Mouse (Mus musculus) neural tube, embryonic 10.5 days (tissue): ENCODE measurements around the gene B230118H07Rik.
A peak's percentile ranks its signal among the peaks of the same experiment; 100 is the strongest.
"Not testable (repeated sequence)": the region's sequence is repeated elsewhere in the genome, so short reads cannot be mapped to it uniquely, and the experiment has no call there.

ENCODE experiments used
- DNase-seq: peaks from one replicate; pipeline ENCODE4 v3.0.0-alpha.2; 2017; ENCODE audit warnings: low spot score; ENCODE audit errors: extremely low spot score

The B230118H07Rik gene

DNA sequence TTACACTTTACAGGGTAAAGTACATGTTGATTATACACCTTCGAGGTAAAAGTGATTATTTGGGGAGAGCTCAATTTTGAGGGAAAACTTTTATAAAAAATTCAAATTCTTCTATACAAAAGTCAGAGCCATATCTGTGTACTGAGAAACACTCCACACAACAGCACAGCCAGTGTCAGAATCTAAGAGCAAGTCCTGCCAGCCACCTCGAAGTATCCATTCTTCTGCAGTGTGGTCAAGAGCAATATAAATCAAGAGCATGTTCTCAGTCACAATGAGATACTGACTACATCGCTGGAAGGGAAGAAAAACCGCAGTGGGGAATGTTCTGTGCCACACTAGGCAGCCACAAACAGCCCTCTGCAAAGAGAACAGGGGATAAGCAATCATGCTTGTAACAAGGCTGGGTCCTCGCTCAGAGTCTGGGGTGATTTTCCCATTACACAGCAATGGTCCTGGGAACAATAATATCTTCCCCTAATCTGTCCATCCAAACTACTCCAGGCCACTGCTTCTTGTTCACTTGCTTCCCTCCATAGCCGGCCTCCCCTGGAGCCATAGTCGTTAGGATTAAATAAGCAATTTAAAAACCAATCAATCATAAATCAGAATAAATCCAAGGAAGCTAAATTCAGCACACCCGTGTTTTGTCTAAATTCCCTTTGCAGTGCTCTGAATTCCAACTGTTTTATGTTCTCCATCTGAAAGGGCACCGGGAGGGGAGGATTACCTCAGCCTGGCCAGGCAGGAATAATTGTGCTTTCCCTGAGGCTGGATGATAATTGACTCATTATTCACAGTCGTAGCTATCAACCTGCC, 57.1 kb downstream of the B230118H07Rik start:
- peak; percentile 29 for DNase-seq

DNA sequence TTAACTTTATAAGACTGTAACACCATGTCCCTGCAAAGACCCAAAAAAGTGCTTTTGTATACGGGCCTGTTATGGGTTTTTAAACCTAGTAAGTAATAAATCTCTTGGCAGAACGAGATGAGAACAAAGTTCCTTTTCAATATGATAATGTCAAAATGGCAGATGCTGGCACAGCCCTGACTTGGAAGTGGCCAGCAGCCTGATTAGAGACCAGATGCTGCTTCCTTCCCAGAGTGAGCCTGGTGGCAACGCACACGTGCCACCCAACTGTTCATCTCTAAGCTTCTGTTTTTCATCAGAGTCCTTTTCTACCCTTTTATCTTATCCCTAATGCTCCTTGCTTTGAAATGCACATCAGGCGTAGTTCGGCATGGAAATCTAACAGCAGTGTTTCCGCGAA, 58.0 kb downstream of the B230118H07Rik start:
- DNase-seq: no peak

DNA sequence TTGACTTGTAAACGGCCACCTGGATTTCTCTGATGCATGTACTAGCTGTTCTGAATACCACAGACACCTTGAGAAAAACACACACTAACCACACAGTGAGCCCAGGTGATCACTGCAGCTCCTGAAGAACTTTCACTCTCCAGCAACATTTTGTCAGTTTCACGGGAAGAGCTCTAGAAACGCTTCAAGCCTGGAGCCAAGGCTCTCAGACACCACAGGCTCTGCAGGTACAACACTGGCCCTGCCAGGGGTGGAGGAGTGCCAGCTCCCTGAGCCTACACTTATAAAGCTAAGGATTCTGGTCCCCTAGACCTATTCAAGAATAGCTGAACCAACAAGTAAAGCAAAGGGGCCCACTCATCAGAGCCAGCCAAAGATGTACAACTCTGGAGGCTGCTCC, 67.9 kb downstream of the B230118H07Rik start:
- DNase-seq: no peak

DNA sequence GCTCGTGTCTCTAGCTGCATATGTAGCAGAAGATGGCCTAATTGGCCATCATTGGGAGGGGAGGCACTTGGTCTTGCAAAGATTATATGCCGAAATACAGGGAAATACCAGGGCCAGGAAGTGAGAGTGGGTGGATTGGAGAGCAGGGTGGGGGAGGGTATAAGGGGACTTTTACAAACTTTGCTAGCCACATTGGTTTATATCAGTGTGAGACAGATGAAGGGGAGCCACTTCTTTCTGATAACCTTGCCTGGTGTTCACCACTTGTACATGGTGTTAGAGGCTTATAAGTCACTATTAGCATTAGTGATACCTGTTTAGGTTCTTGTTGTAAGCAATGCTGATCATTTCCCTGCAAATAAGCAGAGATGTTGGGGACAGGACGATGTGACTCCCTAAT, 68.4 kb downstream of the B230118H07Rik start:
- no peak for DNase-seq

DNA sequence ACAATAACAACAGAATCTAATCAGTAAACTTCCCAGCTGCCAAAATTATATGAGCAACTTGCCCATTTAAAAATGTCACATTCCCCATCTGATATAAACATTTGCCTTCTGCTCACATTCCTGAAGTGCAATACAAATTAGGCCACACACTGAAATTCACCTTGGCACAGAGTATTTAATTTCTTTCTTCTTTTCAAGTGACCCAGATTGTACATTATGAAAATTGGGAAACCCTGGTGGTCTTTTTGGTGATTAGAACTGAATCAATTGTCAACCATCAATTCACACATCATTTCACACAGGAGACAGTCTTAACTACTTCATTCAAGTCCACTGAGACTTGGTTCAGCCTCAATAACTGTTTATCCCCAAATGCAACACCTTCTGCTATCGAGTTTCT, 68.9 kb downstream of the B230118H07Rik start:
- DNase-seq: no peak

DNA sequence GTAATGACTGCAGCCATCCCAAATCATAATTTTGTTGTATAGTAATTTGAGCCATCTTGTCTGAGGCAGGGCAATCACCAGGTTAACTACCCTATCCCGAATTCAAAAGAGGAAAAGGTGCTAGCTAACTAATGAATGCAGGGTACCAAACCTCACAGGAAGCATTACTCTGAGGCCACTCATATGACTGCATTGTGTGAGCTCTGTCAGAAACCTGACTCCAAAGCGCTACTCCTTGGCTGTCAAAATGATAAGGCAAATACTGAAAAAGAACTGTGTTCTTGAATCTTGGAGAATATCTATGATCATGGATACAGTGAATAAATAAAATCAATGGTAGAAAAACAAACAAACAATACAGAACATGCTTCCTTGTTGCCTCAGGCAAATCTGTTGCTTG, 69.3 kb downstream of the B230118H07Rik start:
- no peak for DNase-seq

DNA sequence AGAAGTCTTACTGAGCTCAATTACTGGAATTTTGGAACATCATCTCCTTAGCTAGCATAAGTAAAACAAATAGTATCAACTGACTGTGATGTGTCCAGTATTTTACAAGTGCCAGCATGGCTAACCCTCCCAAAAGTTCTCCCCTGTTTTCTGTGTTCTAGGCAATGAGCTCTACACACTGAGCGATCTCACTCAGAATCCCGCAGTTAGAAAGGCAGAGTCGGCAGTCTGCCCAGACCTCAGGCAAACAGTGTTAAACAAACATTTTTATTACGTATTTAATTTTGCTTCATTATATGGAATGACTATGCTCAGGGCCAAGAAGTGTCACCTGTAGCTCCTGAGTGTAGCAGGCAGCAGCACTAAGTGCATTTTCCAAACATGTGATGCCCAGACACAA, 72.1 kb downstream of the B230118H07Rik start:
- DNase-seq: no peak

DNA sequence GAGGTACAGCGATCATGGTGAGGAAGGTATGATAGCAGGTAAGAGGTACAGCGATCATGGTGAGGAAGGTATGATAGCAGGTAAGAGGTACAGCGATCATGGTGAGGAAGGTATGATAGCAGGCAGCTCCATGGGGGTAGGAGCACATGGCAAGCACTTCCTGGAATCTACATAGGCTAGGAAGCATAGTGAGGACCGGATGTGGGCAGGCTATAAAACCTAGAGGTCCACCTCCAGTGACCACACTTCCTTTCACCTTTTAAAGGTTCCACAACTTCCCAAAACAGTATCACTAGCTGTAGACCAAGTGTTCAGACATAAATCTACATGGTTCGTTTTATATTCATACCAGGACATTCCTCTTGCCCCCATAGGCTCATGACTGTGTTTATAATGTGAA, 80.1 kb downstream of the B230118H07Rik start:
- DNase-seq: no peak

DNA sequence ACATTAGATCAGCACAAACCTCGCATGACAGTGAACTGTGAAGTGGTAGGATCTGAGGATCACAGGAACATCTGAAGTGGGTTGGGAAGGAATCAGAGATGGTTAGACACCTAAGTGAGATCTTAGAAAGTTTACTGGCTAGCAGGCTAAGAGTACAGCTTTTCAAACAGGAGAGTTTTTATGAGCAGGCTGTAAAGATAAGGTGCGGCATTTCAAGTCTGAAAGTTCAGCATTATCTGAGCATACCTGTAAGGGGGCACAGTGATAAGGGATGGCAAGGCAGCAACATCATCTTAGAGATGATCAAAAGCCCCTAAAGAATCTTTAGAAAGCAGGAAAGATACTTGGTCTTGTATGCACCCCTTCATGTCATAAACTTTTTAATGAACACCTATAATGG, 81.8 kb downstream of the B230118H07Rik start:
- DNase-seq: no peak

DNA sequence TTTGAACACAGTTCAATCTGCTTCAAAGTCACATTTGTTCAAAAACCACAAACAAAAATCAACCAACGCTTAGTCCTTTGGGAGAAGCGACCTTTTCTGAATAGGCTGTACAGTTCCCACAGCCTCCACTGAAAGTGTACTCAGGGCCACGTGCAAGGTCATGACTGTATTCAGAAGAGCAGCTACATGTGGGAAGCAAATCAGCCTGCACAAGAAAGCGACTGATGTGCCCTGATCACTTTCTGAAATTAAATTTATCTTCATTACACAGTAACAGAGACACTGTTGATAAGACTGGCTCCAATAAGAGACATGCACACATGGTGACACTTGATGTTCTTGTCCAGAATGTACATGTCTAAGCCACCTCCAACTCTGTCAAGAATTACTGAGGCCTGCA, 85.6 kb downstream of the B230118H07Rik start:
- no peak for DNase-seq

DNA sequence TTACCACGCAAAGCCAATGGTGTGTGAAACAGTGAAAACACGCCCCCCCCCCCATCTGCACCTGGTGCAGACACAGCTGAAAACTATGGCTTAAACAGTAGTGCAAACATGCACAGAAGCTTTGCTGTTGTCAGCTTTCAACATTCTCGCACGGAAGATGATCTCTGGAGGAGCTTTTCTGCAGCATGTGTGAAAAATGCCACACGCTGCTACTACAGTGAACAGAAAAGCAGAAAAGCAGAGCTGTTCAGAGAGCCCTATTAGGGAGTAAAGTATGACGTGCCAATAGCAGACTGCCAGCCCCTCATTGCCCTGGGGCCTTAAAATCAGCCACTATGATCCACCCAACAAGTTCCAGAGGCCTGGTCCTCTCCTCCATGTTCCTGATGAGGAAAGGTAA, 86.1 kb downstream of the B230118H07Rik start:
- no peak for DNase-seq

DNA sequence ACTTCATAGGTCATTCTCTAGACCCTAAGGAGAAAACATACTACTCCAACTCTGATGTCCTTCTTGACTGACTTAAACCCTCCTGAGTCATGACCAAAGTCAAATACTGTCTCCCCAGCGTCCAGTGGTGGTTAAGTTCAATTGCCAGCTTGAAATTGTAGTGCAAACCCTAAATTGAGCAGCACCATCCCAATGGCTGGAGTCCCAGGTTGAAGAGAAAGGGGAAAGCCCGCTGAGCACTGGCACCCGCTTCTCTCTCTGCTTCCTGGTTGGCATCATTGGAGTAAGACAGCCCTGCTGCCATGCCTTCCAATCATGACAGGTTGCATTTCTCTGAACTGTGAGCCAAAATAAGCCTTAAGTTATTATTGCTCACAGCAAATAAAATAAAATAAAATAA, 89.9 kb downstream of the B230118H07Rik start:
- DNase-seq: no peak

DNA sequence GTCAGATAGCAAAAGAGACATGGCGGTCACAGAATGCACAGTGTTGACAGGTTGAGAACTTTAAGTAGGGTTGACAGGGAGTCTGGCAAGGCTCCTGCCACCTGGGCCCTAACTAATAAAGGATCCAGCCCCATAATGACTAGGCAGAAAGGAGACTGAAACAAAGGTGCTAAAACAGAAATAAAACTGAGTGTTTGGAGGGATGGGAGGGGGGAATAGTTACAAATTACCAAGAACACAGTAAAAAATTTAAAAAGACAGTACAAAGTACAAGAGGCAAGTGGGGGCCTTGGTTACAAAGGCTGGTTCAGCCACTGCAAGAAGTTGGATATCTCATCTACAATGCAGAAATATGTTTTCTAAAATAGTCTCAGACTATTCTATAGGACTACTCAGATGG, 93.4 kb downstream of the B230118H07Rik start:
- no peak for DNase-seq

DNA sequence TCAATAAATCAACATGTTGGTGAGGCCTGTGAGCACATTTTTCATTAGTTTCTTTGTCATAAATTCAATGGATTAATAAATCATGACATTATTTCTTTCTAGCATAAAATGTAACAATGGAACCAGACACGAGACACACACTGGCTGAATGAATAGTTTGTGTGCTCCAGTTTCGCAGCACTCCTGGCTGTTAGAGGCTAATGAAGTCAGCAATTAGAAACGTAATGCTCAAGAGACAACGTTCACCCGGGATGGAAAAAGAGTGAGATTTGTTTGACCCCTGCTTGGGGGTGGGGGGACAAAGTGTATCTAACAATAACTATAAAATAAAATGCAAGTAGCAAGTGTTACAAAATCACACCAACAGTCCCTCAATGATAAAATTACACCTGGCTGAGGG, 95.5 kb downstream of the B230118H07Rik start:
- no peak for DNase-seq

DNA sequence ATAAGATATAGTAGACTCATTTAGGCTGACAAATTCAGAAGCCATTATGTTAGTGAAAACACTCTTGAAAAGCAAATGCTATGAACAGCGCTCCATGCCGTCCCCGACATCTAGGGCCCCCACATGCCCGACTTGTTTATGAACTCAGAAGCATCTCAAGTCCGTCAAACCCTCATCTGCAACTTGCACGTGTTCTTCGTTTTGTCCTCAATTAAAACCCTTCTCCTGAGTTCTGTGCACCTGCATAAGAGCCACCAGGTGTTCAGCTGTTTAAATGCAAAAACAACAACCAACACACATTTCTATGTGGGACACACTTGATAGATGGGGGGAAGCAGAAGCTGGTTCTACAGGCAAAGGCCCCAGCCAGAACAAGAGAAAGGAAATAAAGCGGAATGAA, 97.0 kb downstream of the B230118H07Rik start:
- no peak for DNase-seq

DNA sequence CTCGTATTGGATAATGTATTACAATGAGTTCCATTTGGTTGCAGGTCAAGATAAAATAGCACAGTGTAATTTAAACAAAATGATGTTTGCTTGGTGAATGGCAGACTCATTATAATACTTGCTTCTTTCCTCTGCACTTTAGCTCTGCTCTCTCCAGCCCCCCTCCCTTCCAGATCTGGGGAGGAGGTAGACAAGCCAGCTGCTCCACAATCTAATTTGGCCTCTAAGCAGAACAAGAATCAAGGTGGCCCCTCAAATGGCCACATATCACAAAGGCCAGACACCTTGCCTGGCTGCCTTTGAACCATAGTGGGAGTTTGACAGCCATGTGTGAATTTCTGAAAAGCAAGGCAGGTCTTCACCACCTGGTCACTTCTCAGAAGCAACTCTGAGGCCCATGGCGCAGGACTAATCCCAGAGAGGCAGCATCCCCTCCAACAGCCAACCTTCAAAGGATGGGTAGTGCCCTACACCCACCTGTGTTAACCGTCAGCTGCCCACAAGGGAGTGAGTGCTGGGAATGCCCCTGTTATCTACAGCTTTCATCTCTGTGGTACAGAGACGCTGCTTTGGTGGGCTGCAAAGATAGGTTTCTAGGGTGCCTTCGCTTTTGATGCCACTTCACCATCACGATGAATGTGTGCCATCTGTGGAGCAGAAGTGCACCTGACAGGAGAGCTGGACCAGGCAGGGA, 98.2 kb downstream of the B230118H07Rik start:
- no peak for DNase-seq

DNA sequence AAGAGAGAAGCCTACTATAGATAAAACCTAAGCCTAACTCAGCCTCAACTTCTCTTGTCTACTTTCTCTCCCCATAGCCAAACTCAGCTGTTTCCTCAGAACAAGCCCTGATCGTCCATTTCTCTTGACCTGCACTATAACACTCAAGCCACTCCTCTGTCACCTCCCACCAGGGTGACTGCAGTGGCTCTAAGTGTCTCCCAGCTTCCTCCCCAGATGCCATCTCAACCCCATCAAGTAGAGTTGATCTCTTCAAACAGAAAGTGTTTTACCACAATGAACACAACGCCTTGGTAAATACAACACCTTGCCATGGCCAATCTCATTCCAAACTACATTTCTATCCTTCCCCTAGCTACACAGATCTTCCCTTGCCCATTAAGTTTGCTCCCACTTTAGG, 99.2 kb downstream of the B230118H07Rik start:
- no peak for DNase-seq

DNA sequence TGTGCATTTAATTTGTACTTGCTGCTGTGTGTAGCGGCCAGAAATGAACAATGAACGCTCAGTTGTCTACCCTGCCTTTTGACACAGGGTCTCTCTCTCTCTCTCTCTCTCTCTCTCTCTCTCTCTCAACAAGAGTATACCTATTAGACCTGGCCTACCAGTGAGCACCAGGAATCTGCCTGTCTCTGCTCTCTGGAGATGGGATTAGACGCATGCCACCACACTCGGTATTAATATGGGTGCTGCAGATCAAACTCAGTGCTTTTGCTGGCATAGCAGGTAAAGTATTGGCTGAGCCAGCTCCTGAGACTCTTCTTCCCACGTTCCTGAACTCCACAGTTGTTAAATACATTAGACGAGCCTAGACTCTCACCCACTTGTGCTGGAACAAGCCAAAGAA, 100.5 kb downstream of the B230118H07Rik start:
- DNase-seq: no peak

DNA sequence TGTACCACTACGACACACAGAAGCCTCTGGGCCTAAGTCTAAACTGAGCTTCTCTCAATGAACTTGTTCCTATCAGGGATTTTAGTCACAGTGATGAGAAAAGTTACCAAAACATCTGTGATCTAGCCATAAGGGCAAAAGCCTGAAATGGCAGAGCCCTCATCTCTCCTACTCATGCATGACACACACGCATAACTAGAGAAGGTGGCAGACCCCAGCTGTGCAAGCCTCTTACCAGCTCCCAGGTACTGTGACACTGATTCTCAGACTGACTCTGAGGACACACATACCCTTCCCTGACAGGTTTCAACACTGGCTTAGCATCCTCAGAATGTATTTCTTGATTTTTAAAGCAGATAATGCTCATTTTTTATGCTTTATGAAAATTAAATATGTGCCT, 103.7 kb downstream of the B230118H07Rik start:
- no peak for DNase-seq

DNA sequence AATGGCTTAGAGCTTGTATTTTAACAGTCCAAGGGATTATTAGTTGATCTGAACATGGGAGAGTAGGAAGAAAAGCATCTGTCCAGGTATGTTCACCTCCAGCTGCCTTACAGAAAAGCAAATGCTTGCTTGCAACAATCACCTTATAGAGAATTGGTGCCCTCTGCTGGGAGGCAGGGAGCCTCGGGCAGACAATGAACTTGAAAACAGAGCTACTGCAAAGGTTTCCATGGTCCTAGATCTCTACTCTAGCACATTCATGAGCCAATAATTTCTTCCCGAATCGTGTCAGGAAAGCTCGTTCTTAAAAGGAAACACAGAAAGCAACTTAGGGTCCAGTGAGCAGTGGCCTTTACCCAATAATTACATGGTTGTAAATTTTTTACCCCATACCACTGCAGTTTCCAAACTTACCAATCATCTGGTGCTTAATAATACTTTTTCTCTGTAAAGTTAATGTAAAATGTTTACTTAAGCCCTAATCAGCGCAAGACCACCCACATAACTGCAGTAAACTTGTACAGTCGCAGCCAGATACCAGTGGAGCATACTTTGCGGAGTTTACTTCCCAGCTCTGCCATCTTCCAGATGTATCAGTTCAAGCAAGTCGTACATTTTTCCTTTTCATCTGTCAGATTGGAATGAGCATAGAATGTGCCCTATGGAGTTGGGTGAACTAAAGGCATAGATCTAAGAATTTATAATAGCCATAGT, 105.5 kb downstream of the B230118H07Rik start:
- DNase-seq: no peak

DNA sequence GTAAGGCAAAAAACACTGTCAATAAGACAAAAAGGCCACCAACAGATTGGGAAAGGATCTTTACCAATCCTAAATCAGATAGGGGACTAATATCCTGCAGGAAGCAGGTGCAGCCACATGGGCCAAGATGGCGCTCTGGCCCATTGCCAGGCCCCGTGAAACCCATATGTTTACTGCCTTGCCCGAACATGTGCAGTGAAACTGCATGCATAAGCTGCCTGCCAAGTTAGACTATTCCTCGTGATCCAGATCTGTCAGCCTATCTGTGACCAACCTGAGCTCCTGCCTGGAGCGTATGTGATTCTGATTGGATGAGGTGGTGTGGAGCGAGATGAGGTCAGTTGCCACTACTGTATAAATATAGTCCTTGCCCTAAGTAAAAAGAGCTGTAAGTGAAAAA, 112.4 kb downstream of the B230118H07Rik start:
- DNase-seq: not testable (repeated sequence)

DNA sequence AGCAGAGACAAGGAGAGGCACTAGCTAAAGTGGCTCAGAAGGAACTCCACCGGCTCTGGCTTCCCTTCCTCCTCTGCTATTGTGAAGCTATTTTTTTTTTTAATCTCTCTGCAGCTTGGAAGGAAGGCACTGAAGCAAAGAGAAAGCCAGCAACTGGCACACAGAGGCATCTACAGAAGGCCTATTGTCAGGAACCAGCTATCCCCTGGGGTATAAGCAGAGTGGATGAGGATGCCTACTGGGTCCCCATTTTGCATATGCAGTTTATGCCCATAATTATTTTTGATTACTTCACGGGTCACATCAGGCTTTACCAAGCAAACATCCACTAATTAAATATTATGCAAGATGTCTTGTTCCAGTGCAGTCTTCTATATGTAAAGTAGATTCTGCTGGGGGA, 115.6 kb downstream of the B230118H07Rik start:
- DNase-seq: no peak
